Mouse (Mus musculus): ENCODE data around the gene Adamts9. TPM values are rescaled to one million over a fixed set of nuclear protein-coding genes. Genes with fewer than 3 reads are reported as not detected.

The Adamts9 gene
- total and polyA plus RNA-seq, 3 experiments, result 0.27 TPM; not detected in 2

DNA sequence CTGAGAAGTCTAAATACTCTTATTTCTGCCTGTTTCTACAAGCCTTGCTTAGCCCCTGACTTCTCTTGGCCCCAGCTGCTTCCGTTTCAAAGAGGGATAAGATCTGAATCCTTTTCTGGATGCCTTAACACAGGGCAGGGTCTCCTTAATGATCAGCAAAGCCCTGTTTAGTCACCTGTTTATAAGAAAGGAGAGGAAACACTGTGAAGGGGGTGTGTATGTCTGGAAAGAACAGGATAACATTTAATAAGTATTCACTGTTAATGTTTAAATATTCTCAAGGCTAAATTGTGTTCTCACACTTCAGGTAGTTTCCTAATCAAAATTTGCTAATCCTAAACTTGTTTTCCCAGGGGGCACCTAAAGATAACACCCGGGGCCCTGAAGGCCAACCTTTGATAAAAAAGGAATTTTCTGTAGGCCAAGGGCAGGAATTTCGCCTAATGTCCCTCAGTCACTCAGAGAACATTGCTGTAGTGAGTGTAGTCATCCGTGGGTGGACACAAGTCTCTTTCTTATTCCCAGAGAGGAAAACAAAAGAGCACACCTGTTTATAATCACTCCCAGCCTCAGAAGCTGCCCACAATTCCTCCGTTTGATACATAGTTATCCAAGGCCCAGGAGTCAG, 82.9 kb downstream of the Adamts9 start:
- H3K4me1 ChIP-seq (ENCODE audit: insufficient read depth, low read depth, low read length), result no peaks in the 10 kb centered on the region
- no peak overlapping the region for H3K4me3 ChIP-seq (ENCODE audit: low read depth, low read length)
- DNase-seq (ENCODE audit: low spot score) (no peak), ATAC-seq (ENCODE audit: extremely low read depth, insufficient number of reproducible peaks, low FRiP score, poor library complexity, severe bottlenecking) (no peak)
- no peak for TF ChIP-seq GATA2 (IDR thresholded peaks at IDR 0.05; ENCODE audit: borderline replicate concordance, low read depth, low read length)
- TF ChIP-seq TAL1 (conservative IDR thresholded peaks at IDR 0.05; ENCODE audit: low read depth, low read length), result no peak
- TF ChIP-seq GATA1 (IDR thresholded peaks at IDR 0.05; ENCODE audit: borderline replicate concordance, low read length), result no peak
- TF ChIP-seq POLR2AphosphoS5 (IDR thresholded peaks at IDR 0.05; ENCODE audit: insufficient replicate concordance, low read depth, low read length), result no peak
- H3K9me3 ChIP-seq (replicated peaks), result peaks cover 19% of the 10 kb centered on the region
- H3K36me3 ChIP-seq (replicated peaks), result no peaks in the 10 kb centered on the region
- H3K27me3 ChIP-seq (ENCODE audit: insufficient read depth, low read length), result no peaks in the 10 kb centered on the region

DNA sequence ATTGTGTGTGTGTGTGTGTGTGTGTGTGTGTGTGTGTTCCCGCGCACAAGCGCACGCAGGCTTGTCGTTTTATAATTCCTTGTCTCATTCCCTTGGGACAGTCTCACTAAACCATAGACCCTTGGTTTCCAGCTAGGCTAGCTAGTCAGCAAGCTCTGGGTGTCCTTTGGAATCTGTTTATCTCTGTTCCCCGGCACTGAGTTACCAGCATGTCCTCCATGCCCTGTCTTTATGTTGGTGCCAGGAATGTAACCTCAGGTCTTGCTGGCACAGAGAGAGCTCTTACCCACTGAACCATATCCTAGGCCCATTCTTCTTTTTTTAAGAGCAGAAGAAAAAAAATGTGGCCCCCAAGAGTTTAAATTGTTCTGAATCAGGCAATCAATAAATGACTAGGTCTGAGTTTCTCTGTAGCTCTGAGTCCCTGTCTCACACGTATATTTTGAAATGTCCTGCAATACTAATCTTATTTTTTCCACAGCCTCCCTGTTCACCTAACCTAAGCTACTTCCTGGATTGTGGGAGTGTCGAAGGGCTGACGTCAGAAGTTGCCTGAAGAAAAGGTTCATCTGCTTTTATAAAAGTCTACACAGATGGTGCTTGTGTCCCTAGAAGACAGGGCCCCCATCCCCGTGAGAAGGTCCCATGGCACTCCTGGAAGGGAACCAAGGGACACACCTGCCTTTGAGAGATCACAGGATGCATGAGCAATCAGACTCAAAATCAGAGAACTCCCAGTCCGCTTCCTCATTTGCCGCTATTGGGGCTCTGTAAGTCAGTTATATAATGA, 84.4 kb downstream of the Adamts9 start:
- Histone ChIP-seq H3K4me3 (ENCODE audit: low read depth, low read length) (no peak overlapping the region), H3K27me3 (ENCODE audit: insufficient read depth, low read length) (no peaks in the 10 kb centered on the region), H3K36me3 (replicated peaks) (no peaks in the 10 kb centered on the region), H3K4me1 (ENCODE audit: insufficient read depth, low read depth, low read length) (no peaks in the 10 kb centered on the region), H3K9me3 (replicated peaks) (peaks cover 19% of the 10 kb centered on the region)
- no peak for ATAC-seq (ENCODE audit: extremely low read depth, insufficient number of reproducible peaks, low FRiP score, poor library complexity, severe bottlenecking)
- no peak for DNase-seq (ENCODE audit: low spot score)
- TF ChIP-seq GATA2 (IDR thresholded peaks at IDR 0.05; ENCODE audit: borderline replicate concordance, low read depth, low read length), result no peak

DNA sequence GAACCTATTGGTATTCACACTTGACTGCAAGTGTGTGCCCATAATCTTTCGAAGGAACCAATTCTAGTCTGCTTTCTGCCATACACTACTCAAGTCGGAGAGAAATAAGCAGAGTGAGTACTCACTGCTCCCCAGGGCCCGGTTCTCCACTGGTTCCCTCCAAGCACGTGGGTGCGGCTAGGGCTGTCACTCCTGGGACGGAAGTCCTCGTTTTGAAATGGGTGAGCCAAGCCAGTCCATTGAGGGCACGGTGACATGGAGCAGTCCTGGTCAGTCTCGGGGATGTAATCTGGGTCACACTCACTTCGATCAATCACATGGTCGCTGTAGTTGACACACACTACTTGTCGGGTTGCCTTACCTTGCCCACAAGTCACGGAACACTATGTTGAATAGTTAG, 85.5 kb downstream of the Adamts9 start:
- Histone ChIP-seq H3K4me3 (ENCODE audit: low read depth, low read length) (no peak overlapping the region), H3K4me1 (ENCODE audit: insufficient read depth, low read depth, low read length) (no peaks in the 10 kb centered on the region), H3K27me3 (ENCODE audit: insufficient read depth, low read length) (no peaks in the 10 kb centered on the region), H3K36me3 (replicated peaks) (no peaks in the 10 kb centered on the region), H3K9me3 (replicated peaks) (peaks cover 19% of the 10 kb centered on the region)
- no peak for TF ChIP-seq GATA1 (IDR thresholded peaks at IDR 0.05; ENCODE audit: borderline replicate concordance, low read length)
- no peak for TF ChIP-seq POLR2AphosphoS5 (IDR thresholded peaks at IDR 0.05; ENCODE audit: insufficient replicate concordance, low read depth, low read length)
- no peak for TF ChIP-seq CTCF (IDR thresholded peaks at IDR 0.05; ENCODE audit: low read depth, low read length)
- no peak for TF ChIP-seq GATA2 (IDR thresholded peaks at IDR 0.05; ENCODE audit: borderline replicate concordance, low read depth, low read length)
- no peak for TF ChIP-seq TAL1 (conservative IDR thresholded peaks at IDR 0.05; ENCODE audit: low read depth, low read length)
- no peak for ATAC-seq (ENCODE audit: extremely low read depth, insufficient number of reproducible peaks, low FRiP score, poor library complexity, severe bottlenecking)
- no peak for DNase-seq (ENCODE audit: low spot score)

DNA sequence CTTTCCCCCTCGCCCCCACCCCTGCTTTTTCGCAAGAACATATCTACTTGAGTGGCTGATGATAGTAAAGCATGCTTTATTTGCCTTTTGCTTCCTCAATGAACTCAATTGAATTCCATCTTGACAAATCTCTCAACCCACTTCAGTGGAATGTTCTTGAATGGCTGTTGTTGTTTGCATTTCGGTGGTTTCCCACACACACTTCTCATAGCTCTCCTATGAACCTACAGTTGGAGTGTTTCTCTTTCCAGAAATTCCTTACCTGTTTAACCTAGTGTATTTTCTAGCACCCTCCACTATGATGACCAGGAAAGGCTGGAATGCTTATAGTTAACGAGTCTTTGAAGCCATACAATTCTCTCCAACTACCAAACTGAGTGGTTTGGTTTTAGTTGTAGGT, 88.4 kb downstream of the Adamts9 start:
- no peak overlapping the region for H3K4me3 ChIP-seq (ENCODE audit: low read depth, low read length)
- no peaks in the 10 kb centered on the region for H3K4me1 ChIP-seq (ENCODE audit: insufficient read depth, low read depth, low read length)
- no peak for TF ChIP-seq CTCF (IDR thresholded peaks at IDR 0.05; ENCODE audit: low read depth, low read length)
- TF ChIP-seq POLR2AphosphoS5 (IDR thresholded peaks at IDR 0.05; ENCODE audit: insufficient replicate concordance, low read depth, low read length), result no peak
- TF ChIP-seq GATA2 (IDR thresholded peaks at IDR 0.05; ENCODE audit: borderline replicate concordance, low read depth, low read length), result no peak
- TF ChIP-seq GATA1 (IDR thresholded peaks at IDR 0.05; ENCODE audit: borderline replicate concordance, low read length), result no peak
- TF ChIP-seq TAL1 (conservative IDR thresholded peaks at IDR 0.05; ENCODE audit: low read depth, low read length), result no peak
- no peak for DNase-seq (ENCODE audit: low spot score)
- H3K27me3 ChIP-seq (ENCODE audit: insufficient read depth, low read length), result no peaks in the 10 kb centered on the region
- H3K9me3 ChIP-seq (replicated peaks), result peaks cover 19% of the 10 kb centered on the region
- no peaks in the 10 kb centered on the region for H3K36me3 ChIP-seq (replicated peaks)
- no peak for ATAC-seq (ENCODE audit: extremely low read depth, insufficient number of reproducible peaks, low FRiP score, poor library complexity, severe bottlenecking)

DNA sequence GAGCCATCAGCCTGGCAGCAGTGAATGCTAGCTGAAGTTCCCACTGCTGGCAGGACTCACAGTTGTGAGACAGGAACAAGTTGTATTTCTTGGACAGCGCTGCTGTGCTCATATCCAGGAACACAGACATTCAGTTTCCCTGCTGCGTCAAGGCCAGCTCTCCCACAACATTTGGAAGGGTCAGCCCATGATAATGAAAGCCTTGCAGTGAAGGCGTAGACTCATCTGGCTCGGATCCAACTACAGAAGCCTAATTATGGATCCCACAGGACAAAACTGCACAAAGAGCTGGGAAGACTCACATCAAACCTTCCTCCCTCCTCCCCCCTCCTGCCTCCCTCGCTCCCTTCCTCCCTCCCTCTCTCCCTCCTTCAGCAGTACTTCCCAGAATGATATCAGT, 93.0 kb downstream of the Adamts9 start:
- Histone ChIP-seq H3K4me3 (ENCODE audit: low read depth, low read length) (no peak overlapping the region), H3K4me1 (ENCODE audit: insufficient read depth, low read depth, low read length) (no peaks in the 10 kb centered on the region), H3K36me3 (replicated peaks) (no peaks in the 10 kb centered on the region), H3K9me3 (replicated peaks) (peaks cover 14% of the 10 kb centered on the region), H3K27me3 (ENCODE audit: insufficient read depth, low read length) (no peaks in the 10 kb centered on the region)
- TF ChIP-seq POLR2AphosphoS5 (IDR thresholded peaks at IDR 0.05; ENCODE audit: insufficient replicate concordance, low read depth, low read length), result no peak
- TF ChIP-seq TAL1 (conservative IDR thresholded peaks at IDR 0.05; ENCODE audit: low read depth, low read length), result no peak
- no peak for TF ChIP-seq CTCF (IDR thresholded peaks at IDR 0.05; ENCODE audit: low read depth, low read length)
- no peak for TF ChIP-seq GATA1 (IDR thresholded peaks at IDR 0.05; ENCODE audit: borderline replicate concordance, low read length)
- TF ChIP-seq GATA2 (IDR thresholded peaks at IDR 0.05; ENCODE audit: borderline replicate concordance, low read depth, low read length), result no peak
- no peak for ATAC-seq (ENCODE audit: extremely low read depth, insufficient number of reproducible peaks, low FRiP score, poor library complexity, severe bottlenecking)
- no peak for DNase-seq (ENCODE audit: low spot score)

DNA sequence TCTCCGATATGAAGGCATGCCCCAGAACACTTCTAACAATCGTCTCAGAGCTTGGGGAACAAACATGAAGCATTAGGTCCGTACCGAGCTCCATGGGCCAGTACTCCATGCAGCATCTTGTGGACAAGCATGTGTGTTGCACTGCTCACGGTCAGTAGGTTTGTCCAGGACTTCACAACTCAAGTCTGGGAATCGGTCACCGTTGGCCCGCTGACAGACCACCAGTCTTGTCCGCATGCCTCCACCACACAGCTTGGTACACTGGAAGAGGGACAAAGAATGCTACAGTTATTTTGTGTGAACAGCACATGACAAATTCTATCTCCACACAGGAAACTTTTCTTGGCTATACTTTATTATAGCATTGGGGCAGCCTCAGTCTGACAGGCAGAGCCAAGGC, 94.1 kb downstream of the Adamts9 start:
- peaks cover 16% of the 10 kb centered on the region for H3K9me3 ChIP-seq (replicated peaks)
- no peaks in the 10 kb centered on the region for H3K4me1 ChIP-seq (ENCODE audit: insufficient read depth, low read depth, low read length)
- TF ChIP-seq POLR2AphosphoS5 (IDR thresholded peaks at IDR 0.05; ENCODE audit: insufficient replicate concordance, low read depth, low read length) (no peak), CTCF (IDR thresholded peaks at IDR 0.05; ENCODE audit: low read depth, low read length) (no peak), GATA1 (IDR thresholded peaks at IDR 0.05; ENCODE audit: borderline replicate concordance, low read length) (no peak), TAL1 (conservative IDR thresholded peaks at IDR 0.05; ENCODE audit: low read depth, low read length) (no peak), GATA2 (IDR thresholded peaks at IDR 0.05; ENCODE audit: borderline replicate concordance, low read depth, low read length) (no peak)
- ATAC-seq (ENCODE audit: extremely low read depth, insufficient number of reproducible peaks, low FRiP score, poor library complexity, severe bottlenecking), result no peak
- no peak overlapping the region for H3K4me3 ChIP-seq (ENCODE audit: low read depth, low read length)
- H3K27me3 ChIP-seq (ENCODE audit: insufficient read depth, low read length), result no peaks in the 10 kb centered on the region
- DNase-seq (ENCODE audit: low spot score), result no peak
- no peaks in the 10 kb centered on the region for H3K36me3 ChIP-seq (replicated peaks)
